Mouse (Mus musculus) retina, postnatal 7 days (tissue): ENCODE measurements around the gene Map2k5.

Experiments
- DNase-seq: peaks from one replicate; pipeline ENCODE4 v3.0.0-alpha.2; 2012; ENCODE audit warnings: low read depth, low spot score

The Map2k5 gene

GRCm38 (mm10) chr9:63377270-63378142 lies at the start of gene Map2k5:
Gene Map2k5, minus strand, starts transcription at chr9:63377902.
- DNase-seq, result peak; percentile 79

GRCm38 (mm10) chr9:63421096-63421736 lies 43.5 kb upstream of the Map2k5 start:
- no peak for DNase-seq

DNA sequence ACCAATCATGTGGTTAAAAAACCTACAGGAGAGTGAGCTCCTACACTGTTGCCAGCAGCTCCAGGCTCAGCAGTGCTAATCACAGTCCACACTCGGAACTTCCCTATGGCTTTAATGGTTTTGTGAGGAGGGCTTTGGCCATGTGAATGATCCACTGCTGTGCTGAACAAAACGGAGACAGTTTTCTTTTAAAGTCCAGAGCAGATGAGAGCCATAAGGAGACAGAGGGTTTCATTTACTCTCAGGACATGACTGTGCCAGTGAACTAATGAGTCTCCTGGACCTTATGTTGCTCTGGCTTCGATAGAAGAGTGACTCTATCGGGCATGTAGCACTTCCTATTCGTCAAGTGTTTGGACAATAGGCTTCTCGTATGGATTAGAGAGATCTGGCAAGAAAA lies 42.7 kb upstream of the Map2k5 start:
- DNase-seq, result no peak

GRCm38 (mm10) chr9:63400176-63400575 lies 22.5 kb upstream of the Map2k5 start:
- no peak for DNase-seq

DNA sequence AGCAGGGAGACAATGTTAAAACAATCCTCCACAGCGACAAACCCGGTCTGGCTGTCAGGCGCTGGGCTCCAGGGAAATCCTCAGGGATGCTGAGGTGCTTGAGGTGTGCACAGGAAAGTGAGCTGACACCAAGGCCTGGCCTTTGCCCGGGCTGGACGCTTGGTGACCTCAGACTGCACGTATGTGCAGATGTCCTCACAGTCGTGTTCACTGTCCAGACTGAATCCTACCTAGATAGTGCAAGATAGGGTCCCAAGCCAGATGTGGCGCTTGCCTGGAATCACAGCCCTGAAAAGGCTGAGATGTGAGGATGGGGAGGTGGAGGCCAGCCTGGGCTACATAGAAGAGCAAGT lies 21.7 kb upstream of the Map2k5 start:
- no peak for DNase-seq

GRCm38 (mm10) chr9:63398611-63399462 lies 21.1 kb upstream of the Map2k5 start, which contains the start of gene 2300009A05Rik:
Gene 2300009A05Rik, minus strand, starts transcription at chr9:63399246.
- peak; percentile 92 for DNase-seq

- no peak for DNase-seq
Measured at GRCm38 (mm10) chr9:63395612-63396011, 17.9 kb upstream of the Map2k5 start.

GRCm38 (mm10) chr9:63391307-63391706 lies 13.6 kb upstream of the Map2k5 start:
- DNase-seq, result no peak

DNA sequence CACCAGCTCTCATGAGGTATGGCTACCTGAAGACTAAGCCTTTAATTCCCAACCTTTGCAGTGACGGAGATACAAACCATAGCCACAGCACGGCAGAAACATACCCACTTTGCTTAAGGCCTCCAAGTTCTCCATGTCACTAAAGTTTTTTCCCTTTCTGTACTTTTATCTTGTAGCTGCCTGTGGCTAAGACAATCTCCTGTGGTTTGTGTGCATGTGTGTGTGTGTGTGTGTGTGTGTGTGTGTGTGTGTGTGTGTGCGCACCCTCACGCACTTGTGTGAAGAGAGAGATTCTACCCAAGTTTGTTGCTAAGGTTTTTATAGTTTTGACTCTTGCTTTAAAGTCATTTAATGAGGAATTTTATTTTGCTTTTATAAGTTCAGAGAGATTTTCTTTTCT lies 5.1 kb upstream of the Map2k5 start:
- DNase-seq, result no peak

GRCm38 (mm10) chr9:63380326-63380725 lies 2.6 kb upstream of the Map2k5 start:
- DNase-seq, result no peak

GRCm38 (mm10) chr9:63378174-63378573 lies 472 bp upstream of the Map2k5 start:
- no peak for DNase-seq

DNA sequence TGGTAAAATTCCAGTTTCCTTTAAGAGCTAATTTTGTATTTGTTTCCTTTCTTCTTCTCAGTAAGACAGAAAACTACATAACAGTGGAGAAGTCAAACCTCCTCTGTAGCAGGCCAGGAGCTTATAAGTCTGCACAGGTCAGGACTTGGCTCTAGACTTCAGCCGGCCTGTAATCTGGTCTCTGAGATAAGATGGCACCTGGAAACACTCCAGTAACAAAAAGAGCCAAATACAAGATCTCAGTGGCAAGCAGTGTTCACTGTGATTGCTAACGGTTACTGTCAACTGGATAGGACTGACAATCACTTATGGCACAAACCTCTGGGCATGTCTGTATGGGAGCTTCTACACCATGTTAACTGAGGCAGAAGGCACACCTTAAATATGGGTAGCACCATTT lies 4.4 kb downstream of the Map2k5 start:
- no peak for DNase-seq

- no peak for DNase-seq
Measured at GRCm38 (mm10) chr9:63372541-63372940, 5.2 kb downstream of the Map2k5 start.

DNA sequence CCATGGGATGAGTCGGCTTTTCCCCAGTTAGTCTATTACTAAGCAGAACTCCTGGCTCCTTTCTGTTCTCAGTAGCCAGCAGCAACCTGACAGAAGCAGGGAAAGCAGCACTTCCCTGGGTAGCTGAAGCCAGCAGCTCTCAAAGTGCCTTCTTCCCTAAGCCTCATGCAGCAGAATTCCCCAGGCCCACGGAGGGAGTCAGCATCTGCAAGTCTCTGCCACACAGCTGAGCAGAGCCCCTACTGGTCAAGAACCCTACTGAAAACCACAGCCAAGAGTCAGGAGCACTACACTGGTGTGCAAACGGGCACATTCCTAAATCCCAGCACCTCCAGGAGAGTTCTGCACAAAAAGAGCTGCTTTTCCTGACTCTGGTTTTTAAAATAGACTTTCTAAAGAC lies 17.3 kb downstream of the Map2k5 start:
- no peak for DNase-seq

- DNase-seq, result no peak
Measured at GRCm38 (mm10) chr9:63359016-63359415, 18.7 kb downstream of the Map2k5 start.

DNA sequence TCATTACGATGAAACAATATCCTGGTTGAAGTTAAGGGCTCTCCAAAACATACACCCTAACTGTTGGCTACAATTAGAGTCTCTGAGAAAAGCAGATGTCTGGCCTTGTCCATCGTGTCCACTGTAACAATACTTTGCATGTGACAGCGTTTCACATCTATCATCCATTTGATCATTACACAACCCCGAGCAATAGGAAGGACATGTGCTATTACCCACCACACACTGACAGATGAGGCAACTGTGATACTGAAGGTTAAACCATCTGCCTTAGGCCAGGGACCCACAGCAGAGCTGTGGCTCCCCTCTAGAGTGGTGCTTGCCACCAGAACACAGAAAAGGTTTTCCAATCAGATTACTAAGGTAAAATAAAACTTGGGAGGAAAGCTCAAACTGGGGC lies 21.0 kb downstream of the Map2k5 start:
- no peak for DNase-seq

DNA sequence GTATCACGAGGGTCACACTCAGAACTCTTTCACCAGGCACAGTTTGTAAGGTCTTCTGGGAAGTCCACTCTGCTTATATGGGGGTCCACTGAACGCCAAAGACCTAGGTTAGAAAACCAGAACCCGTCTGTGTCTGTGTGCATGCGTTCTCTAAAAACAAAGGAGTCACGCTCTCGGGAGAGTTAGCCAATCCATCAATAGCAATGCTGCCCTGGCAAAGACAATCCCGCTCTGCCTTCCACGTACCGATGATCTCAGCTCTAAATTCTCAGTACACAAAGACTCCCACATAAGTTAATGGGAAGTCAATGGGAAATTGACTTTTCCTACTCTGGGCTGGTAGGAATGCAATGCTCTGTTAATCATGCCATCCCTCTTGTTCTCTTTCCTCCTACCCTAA lies 21.4 kb downstream of the Map2k5 start:
- DNase-seq, result no peak

- no peak for DNase-seq
Measured at GRCm38 (mm10) chr9:63354168-63354567, 23.5 kb downstream of the Map2k5 start.

GRCm38 (mm10) chr9:63350030-63350429 lies 27.7 kb downstream of the Map2k5 start:
- no peak for DNase-seq

GRCm38 (mm10) chr9:63349241-63349640 lies 28.5 kb downstream of the Map2k5 start:
- DNase-seq, result no peak

- no peak for DNase-seq
Measured at GRCm38 (mm10) chr9:63348146-63348545, 29.6 kb downstream of the Map2k5 start.

DNA sequence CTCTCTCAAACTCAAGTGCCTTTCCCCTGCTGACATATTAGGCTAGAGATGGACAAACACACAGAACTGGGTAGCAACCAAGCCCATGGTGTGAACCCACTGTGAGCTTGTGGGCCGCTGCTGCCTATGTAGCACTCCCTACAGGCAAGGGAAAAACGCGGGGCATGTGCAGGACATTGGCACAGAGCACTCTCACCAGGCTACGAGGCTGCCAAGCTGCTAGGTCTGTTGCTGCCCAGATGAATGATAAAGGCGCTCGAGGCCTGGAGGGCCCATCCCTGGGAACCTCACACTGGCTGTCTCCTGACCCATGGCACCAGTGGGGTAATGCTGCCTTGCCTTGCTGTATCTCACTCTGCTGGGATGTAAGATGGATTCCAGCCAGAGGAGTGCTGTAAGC lies 31.7 kb downstream of the Map2k5 start:
- no peak for DNase-seq
